Mouse (Mus musculus): ENCODE measurements around the gene Nhsl1. TPM values are rescaled to one million over a fixed set of nuclear protein-coding genes. Genes with fewer than 3 reads are reported as not detected.

The Nhsl1 gene
- polyA plus RNA-seq, 1 experiment from 2014 or later = not detected

DNA sequence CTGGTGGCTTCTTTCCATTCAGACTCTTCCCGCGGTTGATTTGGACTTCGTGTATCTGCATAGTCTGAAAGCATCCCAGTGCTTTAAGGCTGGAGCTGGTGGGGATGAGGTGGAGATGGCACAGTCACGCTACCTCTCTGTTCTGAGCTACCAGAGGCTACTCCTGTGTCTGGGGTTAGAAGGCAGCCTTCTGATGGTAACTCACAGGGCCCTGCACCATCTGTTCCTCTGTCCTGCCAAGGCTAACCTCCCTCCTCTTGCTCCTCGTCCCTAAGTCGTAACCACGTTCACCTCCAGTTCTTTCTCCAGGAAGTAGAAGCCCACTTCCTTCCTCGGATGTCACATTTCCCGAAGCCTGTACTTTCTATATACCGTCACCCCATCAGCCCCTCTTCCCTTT lies 171.2 kb downstream of the Nhsl1 start:
- WGBS (ENCODE audit: missing documents) = 44% methylated on average over 10 of the region's 10 CpGs

GRCm38 (mm10) chr10:18491952-18492351 lies 173.2 kb downstream of the Nhsl1 start:
- Histone ChIP-seq H3K36me3 (ENCODE audit: inconsistent target) (no peaks in the 10 kb centered on the region), H3K79me2 (ENCODE audit: inconsistent target) (no peaks in the 10 kb centered on the region), H3K4me3 (ENCODE audit: inconsistent target) (no peak overlapping the region), H3K27ac (no peak overlapping the region)
- 27% methylated on average over 4 of the region's 4 CpGs for WGBS (ENCODE audit: missing documents)

More for the DNA sequence above, 171.2 kb downstream of the Nhsl1 start:
- Histone ChIP-seq H3K27ac (no peak overlapping the region), H3K79me2 (ENCODE audit: inconsistent target) (no peaks in the 10 kb centered on the region), H3K4me3 (ENCODE audit: inconsistent target) (no peak overlapping the region), H3K36me3 (ENCODE audit: inconsistent target) (no peaks in the 10 kb centered on the region)

- H3K4me3 ChIP-seq (ENCODE audit: inconsistent target) = no peak overlapping the region
- WGBS (ENCODE audit: missing documents) = 92% methylated on average over 11 of the region's 11 CpGs
These were observed 174.5 kb downstream of the Nhsl1 start for GRCm38 (mm10) chr10:18493010-18493894.

DNA sequence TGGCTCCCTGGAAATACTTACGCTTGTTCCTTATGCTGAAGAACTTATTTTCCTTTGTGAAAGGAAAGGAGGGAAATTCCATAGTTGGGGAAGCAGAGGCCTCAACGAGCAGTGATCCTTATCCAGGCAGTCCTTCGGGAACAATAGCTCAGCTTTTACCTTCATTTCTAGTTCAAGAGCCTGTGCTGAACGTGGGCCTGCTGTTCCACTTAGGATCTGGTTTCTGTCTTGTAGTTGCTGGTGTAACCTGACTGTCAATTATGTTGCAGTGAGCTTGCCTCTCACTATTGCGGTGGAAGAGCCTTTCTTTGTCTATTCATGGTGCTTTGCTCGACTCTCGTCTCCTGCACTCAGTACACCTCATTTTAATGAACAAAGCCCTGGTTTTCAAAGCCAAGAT lies 175.5 kb downstream of the Nhsl1 start:
- 92% methylated on average over 7 of the region's 7 CpGs for WGBS (ENCODE audit: missing documents)
- Histone ChIP-seq H3K27ac (no peak overlapping the region), H3K36me3 (ENCODE audit: inconsistent target) (no peaks in the 10 kb centered on the region), H3K4me3 (ENCODE audit: inconsistent target) (no peak overlapping the region), H3K79me2 (ENCODE audit: inconsistent target) (no peaks in the 10 kb centered on the region)

More at GRCm38 (mm10) chr10:18493010-18493894, 174.5 kb downstream of the Nhsl1 start:
- no peak overlapping the region for H3K27ac ChIP-seq
- no peaks in the 10 kb centered on the region for H3K36me3 ChIP-seq (ENCODE audit: inconsistent target)
- no peaks in the 10 kb centered on the region for H3K79me2 ChIP-seq (ENCODE audit: inconsistent target)

DNA sequence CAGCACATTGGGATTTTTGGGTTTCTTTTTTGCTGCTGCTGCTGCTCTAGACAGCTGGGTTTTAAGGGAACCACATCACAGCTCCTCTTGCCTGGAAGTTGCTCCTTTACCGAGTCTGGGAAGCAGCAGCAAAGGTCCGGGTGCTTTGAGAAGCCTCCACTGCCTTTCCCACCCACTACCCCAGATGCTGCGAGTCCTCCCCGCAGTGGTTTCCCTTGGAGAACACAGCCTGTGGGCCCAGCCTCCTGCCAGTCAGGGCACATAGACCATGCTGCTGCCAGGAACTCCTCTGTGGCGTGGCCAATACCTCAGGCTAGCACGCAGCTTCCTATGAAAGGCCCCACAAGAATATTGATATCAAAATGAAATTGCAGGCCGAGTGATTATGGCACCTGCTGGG lies 178.3 kb downstream of the Nhsl1 start:
- no peaks in the 10 kb centered on the region for H3K36me3 ChIP-seq (ENCODE audit: inconsistent target)

DNA sequence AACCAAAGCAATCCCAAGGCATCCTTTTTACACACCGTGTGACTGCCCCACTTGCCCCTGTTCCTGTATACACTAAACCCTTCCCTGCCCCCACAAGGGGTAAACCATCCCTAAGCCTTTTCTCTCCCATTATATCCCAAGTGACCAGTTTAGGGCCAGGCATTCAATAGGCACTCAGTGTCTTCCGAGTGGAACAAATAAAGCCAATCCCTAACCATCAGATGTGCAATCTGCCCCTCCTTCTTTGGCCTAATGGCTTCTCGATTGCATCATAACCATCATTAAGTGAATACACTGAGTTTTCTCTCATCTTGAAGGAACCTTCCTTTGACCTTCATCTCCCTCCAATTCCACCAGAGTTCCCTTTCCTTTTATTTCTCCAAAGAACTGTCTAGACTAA lies 183.2 kb downstream of the Nhsl1 start:
- H3K27ac ChIP-seq = no peak overlapping the region
- WGBS (ENCODE audit: missing documents) = 88% methylated on average over 3 of the region's 3 CpGs
- no peaks in the 10 kb centered on the region for H3K36me3 ChIP-seq (ENCODE audit: inconsistent target)
- no peaks in the 10 kb centered on the region for H3K79me2 ChIP-seq (ENCODE audit: inconsistent target)
- no peak overlapping the region for H3K4me3 ChIP-seq (ENCODE audit: inconsistent target)

More for the DNA sequence above, 178.3 kb downstream of the Nhsl1 start:
- WGBS (ENCODE audit: missing documents) = 77% methylated on average over 7 of the region's 7 CpGs
- Histone ChIP-seq H3K27ac (no peak overlapping the region), H3K4me3 (ENCODE audit: inconsistent target) (no peak overlapping the region), H3K79me2 (ENCODE audit: inconsistent target) (no peaks in the 10 kb centered on the region)

GRCm38 (mm10) chr10:18505690-18506089 lies 186.9 kb downstream of the Nhsl1 start:
- no peak overlapping the region for H3K27ac ChIP-seq
- no peak overlapping the region for H3K4me3 ChIP-seq (ENCODE audit: inconsistent target)
- H3K36me3 ChIP-seq (ENCODE audit: inconsistent target) = no peaks in the 10 kb centered on the region
- H3K79me2 ChIP-seq (ENCODE audit: inconsistent target) = no peaks in the 10 kb centered on the region
- WGBS (ENCODE audit: missing documents) = 96% methylated on average over 10 of the region's 10 CpGs

DNA sequence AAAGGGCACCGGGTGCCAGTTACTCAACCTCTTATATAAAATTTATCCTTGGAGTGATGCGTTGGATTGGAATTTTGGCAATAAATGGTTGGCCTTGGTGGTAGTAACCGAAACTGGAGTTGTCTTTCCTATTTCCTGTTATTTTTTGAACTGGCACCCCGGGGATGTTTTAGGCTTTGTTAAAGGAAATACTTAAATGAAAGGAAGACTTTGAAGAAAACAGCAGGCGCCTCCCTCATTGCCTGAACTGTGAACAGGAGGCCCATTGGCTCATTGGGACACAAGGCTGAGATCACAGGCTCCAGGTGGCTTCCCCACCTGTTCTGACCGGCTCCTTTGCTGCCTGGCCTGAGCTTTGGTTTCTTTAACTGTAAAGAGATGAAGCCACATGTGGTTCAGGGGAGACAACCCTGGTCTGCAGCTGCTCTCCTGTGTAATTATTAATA lies 187.7 kb downstream of the Nhsl1 start:
- 85% methylated on average over 6 of the region's 6 CpGs for WGBS (ENCODE audit: missing documents)
- Histone ChIP-seq H3K79me2 (ENCODE audit: inconsistent target) (no peaks in the 10 kb centered on the region), H3K27ac (no peak overlapping the region), H3K4me3 (ENCODE audit: inconsistent target) (no peak overlapping the region), H3K36me3 (ENCODE audit: inconsistent target) (no peaks in the 10 kb centered on the region)

DNA sequence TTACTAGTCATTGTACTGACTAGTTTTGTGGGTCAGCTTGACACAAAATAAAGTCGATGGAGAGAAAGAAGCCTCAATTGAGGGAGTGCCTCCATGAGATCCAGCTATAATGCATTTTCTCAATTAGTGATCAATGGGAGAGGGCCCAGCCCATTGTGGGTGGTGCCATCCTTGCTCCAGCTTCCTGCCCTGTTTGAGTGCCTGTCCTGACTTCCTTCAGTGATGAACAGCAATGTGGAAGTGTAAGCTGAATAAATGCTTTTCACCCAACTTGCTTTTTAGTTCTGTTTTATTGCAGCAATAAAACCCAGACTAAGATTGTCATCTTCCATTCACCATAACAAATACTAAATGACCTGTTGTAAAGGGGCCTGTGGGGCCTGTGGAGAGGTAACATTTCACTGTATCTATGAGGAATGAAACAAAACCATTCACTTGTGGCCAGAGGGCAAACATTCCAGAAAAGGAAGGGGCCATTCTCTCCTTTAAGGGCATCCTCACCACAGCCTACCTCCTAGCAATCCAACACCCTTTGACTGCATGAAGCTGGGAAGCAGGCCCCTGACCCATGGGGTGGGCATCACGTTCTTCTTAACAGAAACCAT lies 189.2 kb downstream of the Nhsl1 start:
- H3K36me3 ChIP-seq (ENCODE audit: inconsistent target) = no peaks in the 10 kb centered on the region
- no peaks in the 10 kb centered on the region for H3K79me2 ChIP-seq (ENCODE audit: inconsistent target)
- 88% methylated on average over 2 of the region's 2 CpGs for WGBS (ENCODE audit: missing documents)
- no peak overlapping the region for H3K4me3 ChIP-seq (ENCODE audit: inconsistent target)
- no peak overlapping the region for H3K27ac ChIP-seq

GRCm38 (mm10) chr10:18508586-18508985 lies 189.8 kb downstream of the Nhsl1 start:
- Histone ChIP-seq H3K79me2 (ENCODE audit: inconsistent target) (no peaks in the 10 kb centered on the region), H3K36me3 (ENCODE audit: inconsistent target) (no peaks in the 10 kb centered on the region)
- WGBS (ENCODE audit: missing documents) = 100% methylated on average over 1 of the region's 1 CpGs

GRCm38 (mm10) chr10:18510663-18511062 lies 191.9 kb downstream of the Nhsl1 start:
- H3K79me2 ChIP-seq (ENCODE audit: inconsistent target) = no peaks in the 10 kb centered on the region
- no peaks in the 10 kb centered on the region for H3K36me3 ChIP-seq (ENCODE audit: inconsistent target)
- 39% methylated on average over 3 of the region's 3 CpGs for WGBS (ENCODE audit: missing documents)

More at GRCm38 (mm10) chr10:18508586-18508985, 189.8 kb downstream of the Nhsl1 start:
- Histone ChIP-seq H3K27ac (no peak overlapping the region), H3K4me3 (ENCODE audit: inconsistent target) (no peak overlapping the region)

GRCm38 (mm10) chr10:18511496-18511895 lies 192.7 kb downstream of the Nhsl1 start:
- no peaks in the 10 kb centered on the region for H3K36me3 ChIP-seq (ENCODE audit: inconsistent target)
- H3K79me2 ChIP-seq (ENCODE audit: inconsistent target) = no peaks in the 10 kb centered on the region
- 94% methylated on average over 9 of the region's 11 CpGs for WGBS (ENCODE audit: missing documents)
- H3K4me3 ChIP-seq (ENCODE audit: inconsistent target) = no peak overlapping the region
- H3K27ac ChIP-seq = no peak overlapping the region

More at GRCm38 (mm10) chr10:18510663-18511062, 191.9 kb downstream of the Nhsl1 start:
- no peak overlapping the region for H3K27ac ChIP-seq
- H3K4me3 ChIP-seq (ENCODE audit: inconsistent target) = no peak overlapping the region

GRCm38 (mm10) chr10:18522556-18522955 lies 203.8 kb downstream of the Nhsl1 start:
- Histone ChIP-seq H3K4me3 (ENCODE audit: inconsistent target) (no peak overlapping the region), H3K36me3 (ENCODE audit: inconsistent target) (no peaks in the 10 kb centered on the region), H3K79me2 (ENCODE audit: inconsistent target) (no peaks in the 10 kb centered on the region), H3K27ac (no peak overlapping the region)
- 93% methylated on average over 2 of the region's 2 CpGs for WGBS (ENCODE audit: missing documents)

DNA sequence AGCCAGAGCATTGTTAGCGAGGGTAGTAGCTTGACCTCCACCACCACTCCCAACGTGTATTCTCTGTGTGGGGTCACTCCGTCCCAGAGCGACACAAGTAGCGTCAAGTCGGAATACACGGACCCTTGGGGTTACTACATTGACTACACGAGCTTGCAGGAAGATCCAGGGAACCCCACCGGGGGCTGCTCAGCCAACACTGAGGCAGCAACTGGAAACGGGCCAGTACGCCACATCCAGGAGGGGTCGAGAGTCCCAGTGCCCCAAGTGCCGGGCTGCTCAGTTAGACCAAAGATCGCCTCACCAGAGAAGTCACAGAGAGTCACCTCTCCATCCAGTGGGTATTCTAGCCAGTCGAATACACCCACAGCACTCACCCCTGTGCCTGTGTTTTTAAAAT lies 206.5 kb downstream of the Nhsl1 start:
- H3K4me3 ChIP-seq (ENCODE audit: inconsistent target) = no peak overlapping the region
- no peak overlapping the region for H3K27ac ChIP-seq
- H3K79me2 ChIP-seq (ENCODE audit: inconsistent target) = no peaks in the 10 kb centered on the region
- 93% methylated on average over 15 of the region's 15 CpGs for WGBS (ENCODE audit: missing documents)
- H3K36me3 ChIP-seq (ENCODE audit: inconsistent target) = no peaks in the 10 kb centered on the region

DNA sequence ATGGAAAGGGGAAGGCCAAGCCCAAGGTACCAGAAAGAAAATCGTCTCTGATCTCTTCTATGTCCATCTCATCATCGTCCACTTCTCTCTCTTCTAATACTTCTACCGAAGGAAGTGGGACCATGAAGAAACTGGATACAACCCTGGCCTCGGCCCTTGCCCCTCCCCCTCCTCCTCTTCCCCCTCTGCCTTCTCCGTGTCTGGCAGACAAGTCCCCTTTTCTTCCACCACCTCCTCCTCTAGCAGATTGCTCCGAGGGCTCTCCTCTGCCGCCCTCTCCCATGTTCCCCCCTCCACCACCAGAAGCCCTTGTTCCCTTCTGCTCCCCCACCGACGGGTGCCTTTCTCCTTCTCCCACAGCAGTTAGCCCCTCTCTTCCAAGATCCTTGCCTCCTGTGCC lies 206.9 kb downstream of the Nhsl1 start:
- H3K79me2 ChIP-seq (ENCODE audit: inconsistent target) = no peaks in the 10 kb centered on the region
- H3K27ac ChIP-seq = no peak overlapping the region
- WGBS (ENCODE audit: missing documents) = 90% methylated on average over 9 of the region's 9 CpGs
- H3K36me3 ChIP-seq (ENCODE audit: inconsistent target) = no peaks in the 10 kb centered on the region
- no peak overlapping the region for H3K4me3 ChIP-seq (ENCODE audit: inconsistent target)
